Mouse (Mus musculus) hindbrain, embryonic 14.5 days (tissue): ENCODE measurements around the gene Nfkbiz. TPM values are rescaled to one million over a fixed set of nuclear protein-coding genes. Genes with fewer than 3 reads are reported as not detected.

ENCODE experiments used
- ATAC-seq: fragments of 200-750 bp; cut with Nextera tagmentation; 2 replicates; pipeline ENCODE4 v1.8.0; 2017; ENCODE audit warnings: moderate number of reproducible peaks, mild to moderate bottlenecking, moderate TSS enrichment, moderate library complexity; ENCODE audit not compliant: low FRiP score
- DNase-seq: peaks from one replicate; pipeline ENCODE4 v3.0.0-alpha.2; 2015; ENCODE audit warnings: low spot score
- H3K27ac ChIP-seq: fragments of 300-500 bp; sonication (generic); 2 replicates; pipeline ENCODE4 v1.5.1; 2014; ENCODE audit warnings: mild to moderate bottlenecking, moderate library complexity
- H3K27me3 ChIP-seq: fragments of 300-500 bp; sonication (generic); 2 replicates; pipeline ENCODE4 v1.6.1; 2014; ENCODE audit warnings: mild to moderate bottlenecking, low read length, mixed read lengths; ENCODE audit not compliant: control insufficient read depth, insufficient read depth
- H3K36me3 ChIP-seq: fragments of 300-500 bp; sonication (generic); replicated peaks from 2 replicates; pipeline ENCODE4 v1.6.1; 2014; ENCODE audit not compliant: control insufficient read depth, insufficient read depth
- H3K4me1 ChIP-seq: fragments of 300-500 bp; sonication (generic); replicated peaks from 2 replicates; pipeline ENCODE4 v1.6.1; 2014; ENCODE audit warnings: antibody characterized with exemption, low read length, mixed read lengths; ENCODE audit not compliant: control insufficient read depth, insufficient read depth
- H3K4me2 ChIP-seq: fragments of 300-500 bp; sonication (generic); replicated peaks from 2 replicates; pipeline ENCODE4 v1.6.1; 2014; ENCODE audit warnings: mild to moderate bottlenecking, moderate library complexity
- H3K4me3 ChIP-seq: fragments of 300-500 bp; sonication (generic); replicated peaks from 2 replicates; pipeline ENCODE4 v1.5.1; 2014; ENCODE audit warnings: mild to moderate bottlenecking, low read length
- H3K9ac ChIP-seq: fragments of 300-500 bp; sonication (generic); 2 replicates; pipeline ENCODE4 v1.6.1; 2014
- H3K9me3 ChIP-seq: fragments of 300-500 bp; sonication (generic); 2 replicates; pipeline ENCODE4 v1.6.1; 2016; ENCODE audit warnings: low read length; ENCODE audit not compliant: control insufficient read depth
- WGBS: fragments of 180-500 bp; shearing (Covaris S2); extraction: QIAGEN DNeasy Blood & Tissue Kit; methylation state at CpG from one replicate; pipeline ENCODE4 v1.1.7; 2014; 5-methylcytosine and 5-hydroxymethylcytosine counted together
- polyA plus RNA-seq: library from polyadenylated mRNA; unstranded; fragments of >200 nt; fragmentation: Nextera tagmentation; extraction: Ambion mirVana; gene quantifications from 2 replicates; pipeline ENCODE4 v1.2.1, GENCODE M21; 2014

The Nfkbiz gene
- polyA plus RNA-seq, 1 experiment from 2014 or later = 2.0 TPM

DNA sequence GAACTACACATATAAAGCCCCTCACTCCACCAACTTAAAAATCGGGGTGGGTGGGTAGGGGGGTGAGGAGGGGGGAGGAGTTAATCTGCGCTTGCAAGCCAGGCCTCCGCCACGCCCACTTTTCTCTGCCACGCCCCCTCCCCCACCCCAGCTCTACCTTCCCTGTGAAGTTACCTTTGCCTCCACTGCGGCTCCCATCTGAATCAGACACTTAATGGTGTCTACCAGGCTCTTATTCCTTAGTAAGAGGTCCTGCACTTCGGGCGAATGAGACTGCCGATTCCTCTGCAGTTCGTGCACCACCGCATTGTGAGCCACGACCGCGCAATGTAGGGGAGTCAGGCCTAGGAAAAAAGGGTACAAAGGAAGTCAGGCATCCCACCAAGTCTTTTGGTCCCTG is 23.2 kb downstream of the Nfkbiz start:
- H3K4me3 ChIP-seq = no peak overlapping the region
- no peak overlapping the region for H3K9ac ChIP-seq
- ATAC-seq = no peak
- H3K9me3 ChIP-seq = 0 out of 2 replicates have a peak, but pooled peaks cover 8% of the 10 kb centered on the region
- no peak overlapping the region for H3K4me2 ChIP-seq
- H3K36me3 ChIP-seq = peaks cover 61% of the 10 kb centered on the region
- 0 out of 2 replicates have a peak, but pooled peaks cover 5% of the 10 kb centered on the region for H3K27me3 ChIP-seq
- H3K4me1 ChIP-seq = 0 out of 2 replicates have a peak, but pooled peaks cover 1% of the 10 kb centered on the region
- no peak for DNase-seq
- H3K27ac ChIP-seq = no peak overlapping the region
- 86% methylated on average over 14 of the region's 14 CpGs for WGBS

DNA sequence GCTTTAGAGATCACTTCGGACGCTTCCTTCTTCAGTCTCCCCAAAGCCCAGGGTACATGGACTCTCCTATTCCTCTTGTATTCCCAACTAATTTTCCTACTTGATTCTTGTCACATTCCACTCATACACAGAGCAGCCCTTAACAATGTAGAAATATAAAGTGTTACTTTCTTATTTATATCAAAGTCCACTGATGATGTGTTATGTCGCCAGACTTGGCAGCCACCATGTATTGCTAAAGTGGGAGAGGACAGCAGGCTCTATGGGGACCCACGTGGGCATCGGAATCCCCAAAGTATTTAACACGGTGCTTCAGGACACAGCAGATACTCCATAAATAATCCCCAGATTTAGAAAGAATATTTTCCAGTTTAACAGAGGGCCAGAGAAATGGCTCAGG is 24.0 kb downstream of the Nfkbiz start:
- WGBS = 96% methylated on average over 6 of the region's 6 CpGs
- H3K27ac ChIP-seq = no peak overlapping the region
- H3K4me2 ChIP-seq = no peak overlapping the region
- no peaks in the 10 kb centered on the region for H3K27me3 ChIP-seq
- H3K36me3 ChIP-seq = peaks cover 61% of the 10 kb centered on the region
- no peak for DNase-seq
- no peak overlapping the region for H3K9ac ChIP-seq
- H3K4me1 ChIP-seq = no peaks in the 10 kb centered on the region
- H3K9me3 ChIP-seq = 0 out of 2 replicates have a peak, but pooled peaks cover 8% of the 10 kb centered on the region
- no peak overlapping the region for H3K4me3 ChIP-seq
- ATAC-seq = no peak

DNA sequence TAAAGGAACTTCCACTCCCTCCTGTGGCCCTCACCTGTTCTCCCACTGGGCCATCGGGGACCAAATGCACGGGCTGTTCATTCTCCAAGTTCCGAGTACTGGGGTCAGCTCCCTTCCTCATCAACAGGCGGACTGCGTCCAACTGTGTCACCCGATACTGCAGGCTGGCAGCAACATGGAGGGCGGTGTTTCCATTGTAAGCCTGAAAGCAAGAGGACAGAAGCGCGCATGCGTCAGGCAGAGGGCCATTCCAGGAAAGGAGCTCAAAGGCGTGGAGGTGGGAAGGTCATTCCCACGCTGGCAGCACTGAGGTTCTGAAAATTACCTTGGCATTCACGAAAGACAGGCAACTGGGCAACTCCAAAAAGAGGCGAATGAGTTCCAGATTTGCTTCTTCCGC is 24.8 kb downstream of the Nfkbiz start:
- H3K27ac ChIP-seq = no peak overlapping the region
- no peak for ATAC-seq
- 85% methylated on average over 15 of the region's 15 CpGs for WGBS
- no peak overlapping the region for H3K9ac ChIP-seq
- H3K36me3 ChIP-seq = peaks cover 61% of the 10 kb centered on the region
- H3K27me3 ChIP-seq = no peaks in the 10 kb centered on the region
- no peak overlapping the region for H3K4me3 ChIP-seq
- no peak overlapping the region for H3K4me2 ChIP-seq
- 0 out of 2 replicates have a peak, but pooled peaks cover 8% of the 10 kb centered on the region for H3K9me3 ChIP-seq
- H3K4me1 ChIP-seq = no peaks in the 10 kb centered on the region
- DNase-seq = no peak

DNA sequence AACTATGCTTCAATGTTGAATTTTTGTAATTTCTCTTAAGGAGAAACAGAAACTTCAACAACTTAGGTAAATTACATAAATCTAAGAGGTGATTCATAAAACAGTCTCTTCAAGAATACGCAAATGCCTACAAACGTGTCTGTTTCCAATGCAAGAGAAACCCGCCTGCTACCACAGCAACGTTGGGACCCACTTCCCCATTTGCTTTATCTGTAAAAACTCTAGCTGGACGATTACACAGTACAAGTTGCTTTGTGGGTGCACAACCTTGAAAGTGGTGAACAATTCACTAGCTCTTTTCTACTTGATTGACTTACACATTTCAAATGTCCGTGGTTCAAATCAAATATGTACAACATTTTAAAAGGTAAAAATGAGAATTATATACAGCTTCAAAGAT is 26.9 kb downstream of the Nfkbiz start:
- Histone ChIP-seq H3K27ac (no peak overlapping the region), H3K4me3 (no peak overlapping the region), H3K9ac (no peak overlapping the region), H3K4me1 (no peaks in the 10 kb centered on the region), H3K36me3 (peaks cover 48% of the 10 kb centered on the region), H3K9me3 (0 out of 2 replicates have a peak, but pooled peaks cover 8% of the 10 kb centered on the region), H3K4me2 (no peak overlapping the region), H3K27me3 (no peaks in the 10 kb centered on the region)
- ATAC-seq (no peak), DNase-seq (no peak)
- 92% methylated on average over 6 of the region's 6 CpGs for WGBS

DNA sequence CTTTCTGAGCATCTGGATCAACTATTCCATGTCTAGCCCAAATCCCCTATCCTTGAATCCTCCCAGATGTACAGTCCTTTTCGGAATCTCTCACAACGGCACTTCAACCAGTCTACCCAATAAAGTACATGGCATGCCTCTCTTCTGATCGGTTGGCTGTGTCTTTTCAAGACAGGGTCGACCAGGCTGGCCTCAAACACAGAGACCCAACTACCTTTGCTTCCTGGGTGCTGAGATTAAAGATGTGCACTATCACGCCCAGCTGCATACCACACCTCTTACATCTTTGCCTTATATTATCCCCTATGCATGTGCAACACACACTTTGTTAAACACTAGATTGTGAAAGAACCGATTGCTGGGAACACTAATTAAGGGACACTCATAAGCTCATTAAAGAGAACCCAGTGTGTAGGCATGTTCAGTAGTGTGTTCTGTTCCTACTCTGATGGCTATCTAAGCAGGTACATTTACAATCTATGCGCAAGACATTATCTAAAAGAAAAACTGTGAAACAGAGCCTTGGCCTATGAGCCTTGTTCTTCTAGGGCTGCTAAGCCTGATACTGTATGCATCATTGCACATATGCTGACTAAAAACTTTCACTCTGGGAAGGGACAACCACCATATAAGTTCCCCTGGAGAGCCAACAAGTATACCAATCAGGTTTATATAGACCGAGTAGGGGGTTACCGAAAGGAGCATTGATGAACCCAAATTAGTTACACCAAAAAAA is 28.8 kb downstream of the Nfkbiz start:
- Histone ChIP-seq H3K4me3 (no peak overlapping the region), H3K9ac (no peak overlapping the region), H3K4me2 (no peak overlapping the region), H3K4me1 (no peaks in the 10 kb centered on the region), H3K27ac (no peak overlapping the region), H3K36me3 (peaks cover 32% of the 10 kb centered on the region), H3K9me3 (no peaks in the 10 kb centered on the region), H3K27me3 (no peaks in the 10 kb centered on the region)
- ATAC-seq (no peak), DNase-seq (no peak)
- WGBS = 96% methylated on average over 9 of the region's 9 CpGs

DNA sequence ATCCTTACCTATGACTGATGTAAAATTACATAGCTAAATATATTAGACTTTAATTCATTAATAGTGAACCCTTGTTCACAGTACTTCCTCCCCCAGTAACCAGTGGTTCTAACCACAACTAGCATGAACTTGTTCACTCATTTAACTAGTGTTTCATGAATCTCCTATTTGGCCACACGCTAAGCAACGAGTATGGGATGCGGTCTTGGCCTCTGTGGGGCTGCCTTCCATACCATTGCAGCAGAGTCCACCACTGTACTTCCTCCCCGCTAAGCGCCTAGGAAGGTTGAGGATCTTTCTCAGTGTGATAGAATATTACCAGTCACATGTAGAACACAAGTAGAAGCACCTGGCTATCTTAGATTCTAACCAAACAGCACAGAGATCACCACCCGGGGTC is 29.4 kb downstream of the Nfkbiz start:
- Histone ChIP-seq H3K9ac (no peak overlapping the region), H3K27me3 (no peaks in the 10 kb centered on the region), H3K9me3 (no peaks in the 10 kb centered on the region), H3K4me1 (no peaks in the 10 kb centered on the region), H3K4me2 (no peak overlapping the region), H3K4me3 (no peak overlapping the region), H3K27ac (no peak overlapping the region), H3K36me3 (peaks cover 26% of the 10 kb centered on the region)
- no peak for DNase-seq
- 96% methylated on average over 6 of the region's 6 CpGs for WGBS
- ATAC-seq = no peak

DNA sequence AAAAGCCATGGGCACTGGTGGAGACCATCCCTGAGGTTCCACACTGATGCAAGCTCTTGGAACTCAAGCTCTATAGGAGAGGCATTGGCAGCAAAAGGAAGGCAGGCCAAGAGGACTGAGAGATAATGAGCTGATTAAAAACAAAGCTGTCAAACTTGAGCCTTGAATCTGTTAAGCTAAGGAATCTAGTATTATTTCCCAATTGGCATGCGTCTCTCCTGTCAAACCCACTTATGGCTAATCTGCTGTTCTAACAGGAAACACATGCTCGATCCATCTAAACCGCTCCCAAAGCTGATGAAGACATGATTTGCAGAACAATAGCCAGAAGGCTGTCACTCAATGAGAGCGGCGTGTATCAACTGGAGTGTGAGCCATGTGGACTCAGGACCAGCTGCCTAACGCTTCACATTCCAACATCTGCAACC is 31.2 kb downstream of the Nfkbiz start:
- no peak for ATAC-seq
- Histone ChIP-seq H3K9me3 (no peaks in the 10 kb centered on the region), H3K4me3 (no peak overlapping the region), H3K27me3 (no peaks in the 10 kb centered on the region), H3K4me1 (no peaks in the 10 kb centered on the region), H3K9ac (no peak overlapping the region), H3K4me2 (no peak overlapping the region), H3K27ac (no peak overlapping the region), H3K36me3 (peaks cover 9% of the 10 kb centered on the region)
- 63% methylated on average over 6 of the region's 6 CpGs for WGBS
- no peak for DNase-seq

DNA sequence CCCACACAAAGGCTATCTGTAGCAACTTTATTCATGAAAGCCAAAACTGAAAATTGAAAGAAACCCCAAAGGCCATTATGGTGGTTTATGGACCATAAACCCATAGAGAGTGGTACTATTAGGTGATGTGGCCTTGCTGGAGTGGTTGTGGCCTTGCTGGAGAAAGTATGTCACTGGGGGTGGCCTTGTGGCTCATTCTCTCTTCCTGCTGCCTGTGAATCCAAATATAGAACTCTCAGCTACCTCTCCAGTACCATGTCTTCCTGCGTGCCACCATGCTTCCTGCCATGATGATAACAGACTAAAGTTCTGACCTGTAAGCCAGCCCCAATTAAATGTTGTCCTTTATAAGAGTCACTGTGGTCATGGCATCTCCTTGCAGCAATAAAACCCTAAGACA is 33.9 kb downstream of the Nfkbiz start:
- Histone ChIP-seq H3K9me3 (no peaks in the 10 kb centered on the region), H3K4me3 (no peak overlapping the region), H3K9ac (no peak overlapping the region), H3K4me2 (no peak overlapping the region), H3K27ac (no peak overlapping the region), H3K27me3 (no peaks in the 10 kb centered on the region), H3K4me1 (no peaks in the 10 kb centered on the region), H3K36me3 (no peaks in the 10 kb centered on the region)
- WGBS = 96% methylated on average over 1 of the region's 1 CpGs
- ATAC-seq (no peak), DNase-seq (no peak)

DNA sequence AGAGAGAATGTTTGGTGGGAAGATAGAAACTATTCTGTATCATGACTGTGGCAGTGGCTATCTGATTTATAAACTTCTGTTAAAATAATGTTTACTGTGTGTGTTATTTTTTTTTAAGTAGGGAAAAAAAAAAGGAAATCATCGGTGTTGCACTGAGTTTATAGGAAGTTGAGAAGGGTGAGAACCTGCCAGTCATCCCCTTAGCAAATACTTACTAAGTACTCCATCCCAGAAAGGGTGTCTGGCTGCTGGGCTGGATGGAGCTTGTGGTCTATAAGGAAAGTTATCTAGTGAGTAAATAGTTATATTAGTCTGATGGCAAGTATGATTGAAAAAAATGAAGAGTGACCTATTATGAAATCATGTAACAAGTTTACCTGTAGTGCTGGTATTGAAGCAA is 37.1 kb downstream of the Nfkbiz start:
- no peak overlapping the region for H3K4me3 ChIP-seq
- no peak overlapping the region for H3K4me2 ChIP-seq
- WGBS = 87% methylated on average over 1 of the region's 1 CpGs
- ATAC-seq (no peak), DNase-seq (no peak)
- no peak overlapping the region for H3K9ac ChIP-seq
- no peak overlapping the region for H3K27ac ChIP-seq
- no peaks in the 10 kb centered on the region for H3K4me1 ChIP-seq
- H3K36me3 ChIP-seq = no peaks in the 10 kb centered on the region
- no peaks in the 10 kb centered on the region for H3K9me3 ChIP-seq
- no peaks in the 10 kb centered on the region for H3K27me3 ChIP-seq

DNA sequence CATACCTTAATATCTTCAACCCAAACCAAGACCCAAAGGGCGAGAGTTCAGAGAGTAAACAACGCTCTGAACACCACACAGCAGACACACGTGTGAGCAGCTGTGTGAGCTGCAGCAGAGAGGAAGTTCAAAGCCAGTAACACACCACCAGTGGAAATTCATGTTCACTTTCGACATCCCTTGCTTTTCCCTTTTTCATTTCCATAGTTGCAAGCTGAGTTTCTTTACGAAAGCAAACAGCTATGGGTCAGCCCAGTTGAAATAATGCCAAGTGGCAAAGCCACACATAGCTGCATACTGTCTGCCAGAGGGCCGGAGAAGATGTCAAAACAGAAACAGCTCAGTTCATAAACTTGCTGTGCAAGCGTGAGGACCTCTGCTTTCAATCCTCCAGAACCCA is 39.9 kb downstream of the Nfkbiz start:
- Histone ChIP-seq H3K27ac (no peak overlapping the region), H3K9ac (no peak overlapping the region), H3K9me3 (no peaks in the 10 kb centered on the region), H3K36me3 (no peaks in the 10 kb centered on the region), H3K27me3 (no peaks in the 10 kb centered on the region), H3K4me3 (no peak overlapping the region), H3K4me2 (no peak overlapping the region), H3K4me1 (no peaks in the 10 kb centered on the region)
- ATAC-seq = no peak
- 88% methylated on average over 7 of the region's 7 CpGs for WGBS
- no peak for DNase-seq
